Mouse (Mus musculus) cerebellum, adult 18-20 months (tissue): ENCODE results near the gene Gm28539.
"Not testable (repeated sequence)": the region's sequence is repeated elsewhere in the genome, so short reads cannot be mapped to it uniquely, and the experiment has no call there.

Experiments used
- DNase-seq, 2 experiments: peaks; one replicate each; pipeline ENCODE4 v3.0.0; 2021

Gm28539 gene

DNA sequence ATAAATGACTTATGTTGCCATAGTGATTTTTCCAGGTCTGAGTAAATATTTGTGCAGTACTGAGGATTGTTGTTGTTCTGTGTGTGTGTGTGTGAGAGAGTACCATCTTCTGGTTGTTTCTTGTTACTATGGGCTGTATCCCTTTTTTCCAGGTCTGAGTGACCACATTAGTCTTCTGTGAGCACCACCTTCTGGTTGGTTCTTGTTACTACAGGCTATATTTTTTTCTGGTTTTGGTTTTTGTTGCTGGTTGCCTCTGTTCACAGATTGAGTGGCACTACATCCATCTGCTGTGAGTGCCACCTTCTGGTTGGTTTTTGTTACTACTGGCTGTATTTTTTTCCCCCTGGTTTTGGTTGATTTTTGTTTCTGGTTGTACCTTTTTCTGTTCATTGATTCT, 22.2 kb downstream of the Gm28539 start:
- DNase-seq, result peak; percentile 61 to 68

DNA sequence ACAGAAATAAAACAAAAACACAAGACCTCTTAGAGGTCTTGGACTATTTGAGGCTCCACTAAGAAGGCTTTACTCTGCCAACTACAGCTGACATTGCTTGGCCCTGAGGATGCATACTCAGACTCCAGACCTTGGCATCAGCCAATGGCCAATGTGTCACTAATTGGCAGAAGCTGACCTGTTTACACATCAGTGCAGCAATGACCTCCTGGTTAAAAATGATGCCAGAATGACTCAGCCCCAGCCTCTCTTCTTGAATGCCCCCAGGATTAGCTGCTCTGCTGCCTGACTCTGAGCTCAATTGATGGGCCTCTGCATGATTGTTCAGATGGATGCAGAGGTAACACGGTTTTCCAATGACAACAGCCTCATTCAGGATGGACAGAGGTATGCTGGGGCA, 23.8 kb downstream of the Gm28539 start:
- DNase-seq, result peak; percentile 22 to 42

DNA sequence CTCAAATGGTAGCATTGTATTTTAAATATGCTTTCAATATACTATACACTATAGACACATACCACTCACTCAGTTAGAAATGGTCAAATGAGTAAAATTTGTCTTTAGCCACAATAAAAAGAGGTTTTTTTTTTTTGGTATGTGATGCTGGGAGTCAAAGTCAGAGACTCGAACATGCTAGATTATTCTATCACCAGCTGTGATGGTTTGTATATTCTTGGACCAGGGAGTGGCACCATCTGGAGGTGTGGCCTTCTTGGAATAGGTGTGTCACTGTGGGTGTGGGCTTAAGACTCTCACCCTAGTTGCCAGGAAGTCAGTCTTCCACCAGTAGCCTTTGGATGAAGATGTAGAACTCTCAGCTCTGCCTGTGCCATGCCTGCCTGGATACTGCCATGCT, 34.1 kb downstream of the Gm28539 start:
- not testable (repeated sequence) for DNase-seq

DNA sequence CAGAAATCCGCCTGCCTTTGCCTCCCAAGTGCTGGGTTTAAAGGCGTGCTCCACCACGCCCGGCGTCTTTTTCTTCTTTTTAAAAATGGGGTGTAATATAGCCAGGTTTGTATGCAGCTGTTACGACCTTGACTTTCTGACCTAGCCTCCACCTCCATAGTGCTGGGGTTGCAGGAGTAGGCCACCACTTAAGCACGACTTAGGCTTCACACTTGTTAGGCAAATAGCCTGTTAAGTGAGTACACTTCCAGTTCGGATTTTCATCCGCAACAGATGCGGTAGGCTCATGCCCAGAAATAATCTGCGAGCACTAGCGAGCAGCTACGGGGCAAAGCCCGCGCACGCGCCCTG, 39.7 kb downstream of the Gm28539 start:
- DNase-seq, result no peak

DNA sequence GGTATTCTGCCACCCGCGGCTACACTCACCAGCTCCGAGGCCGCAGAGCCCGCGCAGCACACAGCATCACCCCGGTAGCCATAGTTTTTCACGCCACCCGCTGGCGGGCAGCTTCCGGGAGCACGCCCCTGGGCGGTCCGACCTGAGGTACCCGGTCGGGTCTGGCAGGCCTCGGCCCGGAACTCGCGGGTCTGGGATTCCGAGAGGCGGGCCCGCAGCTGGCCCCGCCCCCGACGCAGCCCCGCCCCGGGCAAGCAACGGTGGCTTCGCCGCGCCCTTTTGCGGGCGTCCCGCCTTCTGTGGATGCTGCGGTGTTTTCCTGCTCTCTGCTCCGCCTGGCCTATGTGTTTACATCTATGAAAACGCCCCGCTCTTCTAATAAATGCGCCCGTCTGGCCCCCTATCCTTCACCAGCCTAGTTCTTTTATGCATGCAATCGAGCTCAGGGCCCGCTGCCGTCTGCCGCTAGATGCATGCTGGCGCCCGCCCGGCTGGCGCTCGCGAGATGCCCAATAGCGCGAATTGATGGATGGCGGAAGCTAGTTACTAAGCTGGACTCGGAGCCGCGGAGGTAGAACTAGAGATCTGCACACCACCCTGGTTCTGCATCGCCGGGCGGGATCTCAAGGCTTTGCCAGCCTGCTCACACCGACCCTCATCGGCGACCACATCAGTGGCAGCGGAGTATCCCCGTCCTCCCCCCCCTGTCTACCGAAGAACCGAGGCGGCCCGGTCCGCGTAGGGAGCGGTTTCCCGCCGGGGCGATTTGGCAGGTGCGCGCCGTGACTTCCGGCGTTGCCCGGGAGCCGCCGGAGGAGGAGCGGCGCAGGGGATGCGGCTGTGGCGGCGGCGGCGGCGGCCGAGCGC, 40.3 kb downstream of the Gm28539 start, which contains the start of the genes Mrpl40 and Hira:
Mrpl40 (minus strand) TSS at position 421 of the 867 bp plus-strand sequence.
Hira (plus strand) TSS at position 596 of the 867 bp plus-strand sequence.
- DNase-seq, result peak; percentile 92 to 95

DNA sequence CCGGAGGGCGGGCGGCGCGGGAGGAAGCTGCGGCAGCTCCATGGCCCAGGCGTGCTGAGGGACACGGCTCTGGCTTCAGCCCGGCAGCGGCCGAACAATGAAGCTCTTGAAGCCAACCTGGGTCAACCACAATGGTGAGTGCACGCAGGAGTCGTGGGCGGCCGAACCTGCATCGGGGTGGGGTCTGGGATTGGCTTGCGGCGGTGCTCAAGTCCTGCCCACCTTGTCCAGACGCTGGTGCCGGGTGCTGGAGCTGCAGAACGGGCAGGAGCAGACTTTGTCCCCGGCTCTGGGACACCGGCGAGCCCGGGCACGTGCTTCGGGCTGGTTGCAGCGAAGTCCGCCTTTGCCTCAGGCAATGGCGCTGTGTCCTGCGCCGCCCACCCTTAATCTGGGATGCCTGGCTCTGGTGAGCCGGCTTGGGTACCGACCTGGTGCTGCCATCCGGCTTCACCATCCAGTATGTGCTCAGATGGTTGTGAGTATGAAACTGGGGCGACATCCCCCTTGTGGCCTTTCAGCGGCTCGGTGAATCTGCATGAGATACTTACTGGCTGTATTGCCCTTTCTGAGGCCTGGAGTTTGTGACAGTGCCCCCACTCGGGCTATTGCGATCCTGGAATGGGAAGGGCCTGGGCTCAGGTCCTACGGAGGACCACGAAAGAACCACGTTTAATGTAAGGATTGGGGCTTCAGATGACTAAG, 41.2 kb downstream of the Gm28539 start:
- DNase-seq, result peak in 1 of 2 experiments; percentile 55

DNA sequence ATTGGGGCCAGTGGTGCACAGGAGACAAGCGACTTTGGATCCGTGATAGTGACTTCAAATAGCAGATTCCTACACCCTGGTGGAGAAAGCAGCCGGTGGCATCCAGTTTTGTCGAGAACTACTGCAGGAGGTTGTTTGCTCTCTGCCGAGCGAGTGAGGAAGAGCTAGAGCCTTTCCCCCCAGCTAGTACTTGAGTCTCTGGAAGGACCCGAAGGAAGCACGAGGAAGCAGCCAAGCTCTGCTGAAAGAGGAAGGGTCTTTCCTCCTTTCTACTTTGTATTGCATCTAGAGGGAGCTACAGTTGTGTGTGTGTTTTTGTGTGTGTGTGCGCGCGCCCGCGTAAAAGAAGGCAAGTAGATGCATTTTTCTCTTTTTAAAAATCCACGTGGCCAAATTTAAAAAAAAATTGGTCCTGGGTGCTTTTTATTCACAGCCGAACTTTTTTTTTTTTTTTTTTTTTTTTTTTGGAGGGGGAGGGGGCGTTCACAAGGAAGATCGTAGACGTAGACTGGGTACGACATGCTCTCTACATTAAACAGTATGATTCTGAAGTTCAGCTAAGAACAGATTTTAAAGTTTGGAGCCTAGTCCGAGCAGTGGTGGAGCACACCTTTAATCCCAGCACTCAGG, 41.8 kb downstream of the Gm28539 start:
- DNase-seq, result no peak

DNA sequence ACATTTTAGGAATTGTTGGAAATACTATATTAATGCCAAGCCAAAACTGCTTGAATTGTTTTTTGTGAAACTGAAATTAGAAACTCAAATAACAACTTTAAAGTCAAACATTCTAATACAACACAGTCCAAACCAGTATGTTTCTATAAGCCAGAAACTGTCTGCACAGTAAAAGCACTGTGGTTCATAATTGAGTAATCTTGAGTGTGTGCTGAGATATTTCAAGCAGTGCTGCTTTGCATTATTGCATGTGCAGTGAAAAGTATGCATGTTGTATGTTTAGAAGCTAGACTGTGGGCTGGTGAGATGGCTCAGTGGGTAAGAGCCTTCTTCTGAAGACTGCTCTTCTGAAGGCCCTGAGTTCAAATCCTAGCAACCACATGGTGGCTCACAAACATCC, 47.7 kb downstream of the Gm28539 start:
- DNase-seq, result no peak

DNA sequence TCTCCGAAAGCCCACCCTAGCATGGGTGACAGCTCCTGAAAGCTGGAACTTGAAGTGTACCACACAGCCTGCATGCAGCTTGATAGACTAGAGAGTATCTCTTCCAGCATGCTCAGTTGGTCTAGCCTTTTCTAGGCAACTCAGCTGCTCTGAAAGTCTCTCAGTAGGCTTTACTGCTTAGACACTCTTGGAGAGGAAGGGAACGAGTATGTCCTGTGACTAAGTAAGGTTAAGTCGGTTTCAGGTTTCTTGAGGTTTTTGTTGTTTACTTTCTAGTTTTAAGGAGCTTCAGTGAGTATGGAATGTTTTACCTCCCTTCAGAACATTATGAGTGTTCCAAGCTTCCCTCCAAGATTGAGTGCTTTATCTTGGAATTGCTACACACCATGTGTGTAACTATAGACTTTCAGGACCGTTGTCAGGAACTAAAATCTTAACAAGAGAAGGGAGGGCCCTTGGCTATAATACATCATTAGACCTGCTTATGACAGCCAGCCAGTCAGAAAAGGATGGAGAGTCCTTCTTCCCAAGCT, 57.5 kb downstream of the Gm28539 start:
- no peak for DNase-seq

DNA sequence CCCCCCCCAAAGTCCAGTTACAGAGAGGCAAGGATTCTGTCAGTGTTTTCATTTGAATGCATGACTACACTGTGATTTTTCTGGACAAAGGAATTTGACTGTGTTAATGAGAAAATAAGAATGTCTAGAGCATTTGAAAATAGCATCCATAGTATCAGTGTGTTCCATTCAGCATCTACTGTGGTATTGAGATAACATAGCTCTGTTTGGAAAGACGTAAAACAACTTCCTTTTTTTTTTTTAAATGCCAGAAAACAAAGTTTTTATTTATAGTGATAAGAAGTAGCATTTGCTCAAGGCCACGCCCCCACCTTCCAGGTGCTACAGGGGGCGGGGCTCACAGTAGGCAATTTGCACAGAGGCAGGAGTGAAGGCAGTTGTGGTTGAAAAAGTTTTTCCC, 58.9 kb downstream of the Gm28539 start:
- DNase-seq, result no peak

DNA sequence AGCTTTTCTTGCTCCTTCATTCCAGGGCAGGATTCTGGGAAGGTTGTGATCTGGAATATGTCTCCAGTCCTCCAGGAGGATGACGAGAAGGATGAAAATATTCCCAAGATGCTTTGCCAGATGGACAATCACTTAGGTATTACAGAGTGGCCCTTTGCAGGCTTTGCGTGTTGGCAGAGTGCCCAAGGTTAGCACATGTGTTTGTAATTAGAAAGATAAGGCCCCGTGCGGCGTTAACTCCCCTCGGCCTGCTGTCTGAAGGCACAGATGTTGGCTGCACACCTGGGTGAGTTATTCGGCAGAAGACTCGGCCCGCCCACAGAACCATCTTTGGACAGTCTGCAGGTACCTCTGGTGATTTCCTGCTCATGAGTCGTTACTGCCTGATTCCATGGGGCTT, 60.0 kb downstream of the Gm28539 start:
- no peak for DNase-seq

DNA sequence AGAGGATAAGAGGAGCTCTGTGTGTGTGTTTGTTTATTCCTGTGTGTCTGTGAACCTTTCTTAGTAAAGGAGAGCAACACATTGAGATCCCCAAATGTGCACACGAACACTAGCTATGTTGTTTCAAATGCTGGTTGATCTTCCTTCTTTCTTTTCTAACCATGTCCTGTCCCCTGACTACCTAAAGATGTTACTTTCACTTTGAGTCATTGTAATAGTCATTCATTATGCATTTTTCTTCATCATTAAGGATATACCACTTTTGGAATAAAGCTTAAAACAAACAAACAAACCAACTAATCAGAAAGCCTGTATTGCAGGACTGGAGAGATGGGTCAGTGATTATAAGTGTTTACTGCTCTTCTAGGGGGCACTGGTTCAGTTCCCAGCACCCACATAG, 69.3 kb downstream of the Gm28539 start:
- no peak for DNase-seq

DNA sequence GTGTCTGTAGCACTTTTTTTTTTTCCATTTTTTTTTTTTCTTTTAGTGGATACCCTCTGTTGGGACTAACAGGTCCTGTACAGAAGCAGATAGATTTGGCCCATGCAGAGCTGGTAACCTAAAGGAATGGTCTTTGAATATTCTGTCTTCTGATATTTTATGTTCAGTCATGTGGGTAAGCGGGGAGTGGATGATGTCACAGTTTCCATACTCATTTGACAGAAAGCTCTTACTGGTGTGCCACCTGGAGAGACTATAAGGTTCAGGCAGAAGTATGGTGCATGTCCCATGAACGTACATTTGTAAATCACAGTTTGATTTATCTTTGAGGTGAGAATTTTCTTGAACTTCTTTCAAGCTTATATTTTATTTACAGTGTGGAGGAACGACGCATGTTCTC, 79.7 kb downstream of the Gm28539 start:
- no peak for DNase-seq

DNA sequence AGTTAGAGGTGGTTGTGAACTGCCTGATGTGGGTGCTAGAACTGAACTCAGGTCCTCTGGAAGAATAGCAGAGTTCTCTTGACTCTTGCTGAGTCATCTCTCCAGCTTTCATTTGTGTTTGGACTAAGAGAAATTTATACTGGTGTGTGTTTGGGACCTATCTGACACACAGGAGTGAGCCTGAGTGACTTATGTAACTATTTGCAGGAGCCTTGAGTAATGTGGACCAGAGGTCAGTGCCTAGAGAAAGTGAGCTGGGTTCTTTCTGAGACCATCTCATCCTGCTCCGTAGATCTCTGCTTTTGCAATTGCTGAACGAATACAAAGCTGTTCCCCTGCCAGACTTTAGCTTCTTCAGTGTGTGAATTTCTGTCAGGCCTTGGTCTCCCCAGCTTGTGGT, 85.4 kb downstream of the Gm28539 start:
- no peak for DNase-seq

DNA sequence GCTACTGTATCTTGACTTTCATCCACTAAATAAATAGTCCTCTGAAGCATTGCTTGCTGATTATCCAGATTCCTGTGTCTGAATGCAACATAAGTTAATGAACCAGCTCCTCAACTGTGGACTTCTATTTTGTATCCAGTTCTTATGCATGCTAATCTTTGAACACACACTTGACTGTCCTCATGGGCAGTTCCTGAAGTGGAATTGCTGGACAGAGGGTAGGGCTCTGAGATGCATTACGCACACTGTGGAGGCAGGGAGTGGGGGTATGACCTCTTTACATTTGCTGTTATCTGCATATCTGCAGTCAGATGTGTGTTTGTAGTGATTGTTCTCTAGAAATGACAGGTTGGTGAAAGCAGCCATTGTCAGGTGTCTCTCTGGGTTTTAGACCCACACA, 91.6 kb downstream of the Gm28539 start:
- no peak for DNase-seq

DNA sequence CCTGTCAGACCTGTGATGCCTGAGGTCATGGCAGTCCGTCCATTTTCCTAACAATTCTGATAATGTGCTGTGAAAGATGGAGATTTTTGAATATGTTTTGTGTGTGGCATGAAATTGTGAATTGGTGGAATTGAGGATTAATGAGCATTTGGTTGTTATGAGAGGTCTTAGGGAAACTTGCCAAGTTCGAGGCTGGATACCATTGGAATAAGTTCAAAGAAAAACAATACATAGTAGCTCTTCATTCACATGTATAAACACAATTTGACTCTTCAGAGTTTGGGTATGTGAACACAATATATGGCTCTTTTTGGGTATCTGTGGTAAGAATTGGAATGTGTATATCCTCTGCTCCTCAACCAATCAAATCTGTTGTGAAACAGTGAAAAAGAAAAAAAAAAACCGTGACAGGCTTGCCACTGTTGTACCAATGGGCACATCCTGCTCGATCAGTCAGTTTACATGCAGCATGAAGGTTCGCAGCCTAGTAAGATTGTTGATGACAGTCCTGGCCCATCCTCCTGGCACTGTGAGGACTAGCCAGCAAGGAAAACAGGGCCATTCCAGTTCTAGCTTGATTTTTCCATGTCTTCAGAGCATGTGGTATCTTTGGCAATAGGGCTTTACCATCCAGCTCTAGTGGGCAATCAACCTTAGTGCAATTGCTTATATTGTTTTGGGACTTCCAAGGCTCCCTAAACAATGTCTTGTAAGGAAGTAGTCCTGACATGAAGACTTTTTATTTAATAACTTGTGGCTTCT, 102.1 kb downstream of the Gm28539 start:
- no peak for DNase-seq

DNA sequence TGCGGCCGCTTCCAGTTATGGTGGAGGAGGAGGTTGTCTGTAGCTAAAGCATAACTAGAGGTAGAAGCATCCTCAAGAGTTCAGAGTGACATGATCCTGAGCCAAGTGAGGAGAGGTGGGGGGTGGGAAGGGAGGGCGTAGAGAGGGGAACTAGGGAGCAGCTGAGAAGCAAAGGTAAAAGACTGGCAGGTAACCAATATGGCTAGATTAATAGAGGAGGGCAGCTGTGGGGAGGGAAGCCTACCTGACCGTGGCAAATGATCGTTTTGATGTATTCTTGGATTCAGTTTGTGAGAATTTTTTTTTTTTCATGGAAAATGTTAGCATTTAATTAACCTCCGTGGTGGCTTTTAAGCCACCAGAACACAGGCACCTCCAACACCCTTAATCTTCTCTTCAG, 107.5 kb downstream of the Gm28539 start:
- no peak for DNase-seq

DNA sequence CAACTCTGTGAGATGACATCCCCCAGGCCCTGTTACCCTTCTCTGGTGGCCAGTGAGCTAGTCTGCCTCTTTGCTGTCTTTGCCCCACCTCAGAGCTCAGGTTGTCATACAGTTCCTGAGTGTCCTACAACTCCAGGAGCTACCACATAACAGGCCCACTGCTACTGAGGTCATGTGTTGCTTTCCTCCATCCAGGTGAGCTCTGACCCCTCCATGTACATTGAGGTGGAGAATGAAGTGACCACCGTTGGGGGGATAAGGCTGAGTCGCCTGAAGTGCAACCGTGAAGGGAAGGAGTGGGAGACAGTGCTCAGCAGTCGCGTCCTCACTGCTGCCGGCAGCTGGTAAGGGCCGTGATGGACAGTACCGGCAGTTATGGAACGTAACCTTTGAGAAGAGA, 112.6 kb downstream of the Gm28539 start:
- DNase-seq, result no peak

DNA sequence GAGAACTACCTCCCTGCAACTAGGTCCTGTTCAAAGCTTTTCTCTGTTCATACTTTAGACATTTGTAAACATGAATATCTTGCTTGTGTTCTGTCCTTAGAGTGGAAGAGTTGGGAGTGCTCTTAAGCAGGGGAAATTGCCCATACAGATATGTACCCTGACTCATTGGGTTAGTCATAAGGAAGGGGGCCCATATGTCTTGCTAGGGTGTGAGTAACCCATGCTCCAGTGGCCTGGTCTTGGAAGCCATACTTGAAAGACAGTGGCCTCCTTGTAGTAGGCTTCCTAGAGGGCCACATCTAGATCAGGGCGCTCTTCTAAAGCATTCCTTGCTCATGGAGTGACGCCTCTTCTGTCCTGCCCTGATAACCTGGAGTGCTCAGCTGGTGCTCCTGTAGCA, 114.0 kb downstream of the Gm28539 start:
- DNase-seq, result no peak

DNA sequence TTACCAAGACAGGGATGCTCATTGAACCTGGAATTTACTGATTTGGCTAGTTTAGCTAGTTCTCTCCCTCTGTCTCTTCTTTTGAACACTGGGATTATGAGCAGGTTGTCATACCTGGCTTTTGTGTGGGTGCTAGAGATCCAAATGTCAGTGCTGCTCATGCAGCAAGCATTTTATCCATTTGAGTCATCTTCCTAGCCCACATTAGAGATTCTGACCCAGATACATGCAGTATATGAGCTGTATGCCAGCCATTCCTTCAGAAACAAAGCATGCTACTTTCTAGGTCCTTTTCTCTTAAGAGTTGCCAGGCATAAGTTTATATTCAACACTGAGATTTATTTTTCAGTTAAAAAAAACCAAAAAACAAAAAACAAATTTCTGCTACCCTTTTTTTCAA, 116.4 kb downstream of the Gm28539 start:
- no peak for DNase-seq

DNA sequence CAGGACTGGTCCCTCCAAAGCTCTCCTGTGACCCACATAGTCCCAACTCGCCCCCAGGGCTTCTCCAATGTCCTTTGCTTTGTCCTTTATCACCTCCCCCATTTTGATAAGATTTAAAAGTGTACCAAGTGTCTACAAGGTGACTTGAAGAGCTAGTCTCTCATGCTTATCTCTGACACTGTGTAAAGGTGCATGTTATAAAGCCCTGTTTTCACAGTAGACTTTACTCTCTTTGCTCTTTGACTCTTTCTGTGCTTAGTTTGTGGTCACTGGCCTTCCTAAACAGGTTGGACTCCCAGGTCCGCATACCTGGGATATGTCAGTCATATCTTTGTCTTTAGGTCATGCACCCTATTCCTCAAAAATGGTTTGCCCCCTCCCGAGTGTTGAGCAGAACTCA, 118.7 kb downstream of the Gm28539 start:
- no peak for DNase-seq

DNA sequence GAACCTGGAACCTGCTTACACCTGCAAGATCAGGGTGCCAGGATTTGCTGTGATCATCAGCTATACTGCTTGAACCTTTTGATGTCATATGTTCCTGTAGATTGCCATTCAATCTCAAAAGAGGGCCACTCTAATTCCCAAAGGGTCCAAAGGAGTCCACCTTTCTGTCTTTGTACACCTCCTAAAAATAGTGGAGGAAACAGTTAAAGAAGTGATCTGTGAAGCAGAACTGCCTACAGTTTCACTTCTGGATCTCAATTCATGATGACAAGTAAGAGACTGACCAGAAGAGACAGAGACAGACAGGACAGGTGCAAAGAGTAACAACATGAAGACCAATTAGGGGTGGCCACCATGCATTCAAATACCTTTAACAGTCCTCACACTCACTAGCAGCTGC, 127.1 kb downstream of the Gm28539 start:
- no peak for DNase-seq
